Mouse (Mus musculus) testis, postnatal 10 days (tissue): ENCODE data around the gene AV320801.
"Not testable (repeated sequence)": the region's sequence is repeated elsewhere in the genome, so short reads cannot be mapped to it uniquely, and the experiment has no call there.

ENCODE experiments used
- DNase-seq: peaks from one replicate; pipeline ENCODE4 v3.0.0; 2021; ENCODE audit warnings: low spot score

Gene AV320801

GRCm38 (mm10) chrX:135494288-135494687, at the start of gene AV320801:
Gene AV320801 (plus strand): TSS chrX:135494588.
- DNase-seq: not testable (repeated sequence)

GRCm38 (mm10) chrX:135464160-135464559, 30.2 kb upstream of the AV320801 start:
- DNase-seq: not testable (repeated sequence)

GRCm38 (mm10) chrX:135481902-135482301, 12.5 kb upstream of the AV320801 start:
- not testable (repeated sequence) for DNase-seq

DNA sequence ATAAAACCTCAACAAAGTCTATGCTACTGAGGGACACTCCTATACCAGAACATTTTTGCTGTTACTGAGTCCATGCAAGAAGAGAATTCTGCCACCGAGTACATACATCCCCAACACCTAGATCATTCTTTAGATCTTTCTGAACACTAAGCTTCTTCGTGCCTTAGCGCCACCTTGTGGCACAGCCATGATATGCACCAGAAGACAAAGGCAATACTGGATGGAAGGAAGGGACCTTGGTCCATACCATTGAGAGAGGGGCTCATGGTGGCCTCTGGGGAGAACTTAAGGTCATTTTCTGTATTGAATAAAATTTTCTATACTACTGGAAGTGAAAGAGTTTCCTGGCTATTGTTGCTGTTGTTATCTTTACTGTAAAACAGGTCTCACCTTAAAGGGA, 11.2 kb upstream of the AV320801 start:
- not testable (repeated sequence) for DNase-seq
